Mouse (Mus musculus): ENCODE measurements around the gene Yipf6.
"Not testable (repeated sequence)": the region's sequence is repeated elsewhere in the genome, so short reads cannot be mapped to it uniquely, and the experiment has no call there.

Gene Yipf6

DNA sequence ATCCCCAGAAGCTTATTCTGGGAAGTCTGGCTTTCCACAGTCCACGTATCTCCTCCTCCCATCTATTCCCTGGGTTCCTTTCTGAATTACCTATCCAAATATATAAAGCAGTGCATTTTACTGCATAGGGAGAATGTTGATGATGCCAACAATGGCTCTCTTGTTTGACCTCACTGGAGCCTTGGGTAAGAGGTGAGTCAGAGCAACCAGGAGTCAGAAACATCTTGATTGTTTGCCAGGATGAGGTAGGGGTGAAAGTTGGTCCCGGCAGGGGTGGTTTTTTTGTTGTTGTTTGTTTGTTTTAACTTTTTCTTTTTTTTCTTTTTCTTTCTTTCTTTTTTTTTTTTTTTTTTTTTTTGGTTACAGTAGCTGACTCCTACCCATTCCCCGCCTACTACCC, at the start of gene Yipf6:
TSS of gene Yipf6 (plus strand) at position 216 of the 400 bp plus-strand sequence.
- DNase-seq (ENCODE audit: low spot score): no peak

DNA sequence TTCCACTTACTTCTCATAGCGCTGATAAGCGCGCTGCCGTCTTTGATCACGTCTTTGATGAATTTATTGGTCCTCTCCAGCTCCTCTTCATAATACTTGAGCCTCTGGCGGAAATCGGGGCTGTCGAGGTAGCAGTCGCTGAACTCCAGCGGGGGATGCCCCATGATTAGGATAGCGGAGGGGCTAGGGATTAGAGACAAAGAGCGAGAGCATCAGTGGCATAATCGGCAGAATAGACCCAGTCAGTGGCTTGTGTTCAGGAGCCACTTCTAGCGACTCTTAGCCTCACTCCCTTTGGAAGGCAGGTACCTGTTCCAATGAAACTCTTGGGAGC, 46.1 kb upstream of the Yipf6 start:
- peak; percentile 37 for DNase-seq (ENCODE audit: low spot score)

DNA sequence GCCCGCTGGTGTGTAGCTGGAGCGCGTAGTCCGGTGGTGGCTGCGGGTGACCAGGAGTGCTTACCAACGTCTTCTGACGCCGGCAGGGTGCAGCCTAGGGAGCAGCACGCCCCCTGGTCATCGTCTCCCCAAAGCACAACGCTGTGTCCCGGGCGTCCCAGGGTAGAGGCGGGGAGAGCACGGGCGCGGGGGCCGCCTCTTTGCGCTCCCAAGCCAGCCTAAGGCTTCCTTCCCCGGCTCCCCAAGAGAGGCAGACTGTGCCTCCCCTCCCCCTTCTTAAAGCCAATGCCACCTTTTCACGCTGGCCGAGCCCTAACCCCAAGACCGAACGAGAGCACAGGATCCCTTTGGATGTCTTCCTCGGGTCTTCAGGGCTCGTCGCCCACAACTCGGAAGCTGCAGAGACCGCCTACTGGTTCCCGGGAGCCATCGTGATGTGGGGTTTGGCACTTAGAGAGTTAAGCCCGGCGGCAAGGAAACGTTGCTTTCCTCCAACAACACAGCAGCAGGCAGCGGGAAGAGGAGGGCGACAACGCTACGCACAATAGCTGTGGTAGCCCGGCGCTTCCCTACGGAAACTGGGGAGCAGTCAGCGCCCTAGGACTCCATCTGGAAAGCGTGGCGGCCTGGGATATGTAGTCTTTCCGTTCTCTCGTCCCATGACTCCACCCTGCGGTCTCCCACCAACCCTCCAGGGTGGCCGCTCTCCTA, 45.6 kb upstream of the Yipf6 start, which contains the start of gene Ophn1:
TSS of gene Ophn1 (minus strand) at position 620 of the 711 bp plus-strand sequence.
- peak; percentile 68 for DNase-seq (ENCODE audit: low spot score)

DNA sequence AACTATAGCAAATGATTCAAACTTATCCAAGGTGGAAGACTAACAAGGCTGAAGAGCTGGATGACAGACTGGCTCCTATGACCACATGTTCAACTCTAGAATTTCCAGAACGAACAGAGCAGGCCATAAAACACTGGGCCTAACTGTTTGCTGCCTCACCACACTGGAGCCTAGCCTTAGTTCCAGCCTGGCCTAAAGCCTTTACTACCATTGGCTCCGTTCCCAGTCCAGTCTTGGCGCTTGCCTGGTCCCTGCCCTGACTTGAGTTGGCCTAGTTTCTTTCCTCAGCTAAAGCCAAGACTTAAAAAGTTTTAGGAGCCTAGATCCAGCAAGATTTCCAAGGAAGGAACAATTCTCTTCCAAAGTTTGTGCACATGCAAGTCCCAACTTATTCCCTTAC, 37.8 kb upstream of the Yipf6 start:
- no peak for DNase-seq (ENCODE audit: low spot score)

DNA sequence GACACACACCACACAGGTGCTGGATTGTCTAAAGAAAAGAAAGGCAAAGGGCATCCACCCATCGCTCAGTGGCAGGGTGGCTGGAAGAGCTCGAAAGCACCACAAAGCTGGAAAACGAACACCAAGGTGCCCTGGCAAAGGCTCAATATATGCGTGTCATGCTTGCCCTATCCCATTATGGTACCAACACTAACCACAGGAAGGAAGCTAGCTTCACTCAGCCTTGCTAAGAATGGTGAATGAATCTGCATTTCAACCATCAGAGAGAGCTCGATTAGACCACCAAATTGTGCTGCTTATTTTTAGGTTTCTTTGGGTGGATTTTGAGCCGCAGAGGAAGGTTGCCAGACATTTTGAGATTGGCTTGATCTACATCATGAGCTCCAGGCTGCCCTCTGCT, 31.9 kb upstream of the Yipf6 start:
- DNase-seq (ENCODE audit: low spot score): no peak

DNA sequence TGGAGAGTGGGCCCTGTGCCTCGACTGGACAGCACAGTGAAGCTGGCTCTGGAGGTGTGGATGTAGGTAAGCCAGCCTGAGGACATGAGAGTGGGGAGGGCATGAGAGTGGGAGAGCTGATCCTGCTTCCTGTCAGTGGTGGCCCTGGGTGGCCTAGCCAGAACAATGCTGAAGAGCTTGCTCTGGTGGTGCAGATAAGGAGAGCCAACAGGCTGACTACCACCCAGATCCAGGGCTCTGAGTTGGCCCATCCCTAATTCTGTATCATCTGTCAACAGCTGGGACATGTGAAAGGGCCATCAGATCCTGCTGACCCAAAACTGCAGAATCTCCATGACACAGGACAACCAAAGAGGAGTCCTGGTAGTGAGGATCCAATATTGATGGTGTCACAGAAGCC, 27.2 kb upstream of the Yipf6 start:
- DNase-seq (ENCODE audit: low spot score): no peak

DNA sequence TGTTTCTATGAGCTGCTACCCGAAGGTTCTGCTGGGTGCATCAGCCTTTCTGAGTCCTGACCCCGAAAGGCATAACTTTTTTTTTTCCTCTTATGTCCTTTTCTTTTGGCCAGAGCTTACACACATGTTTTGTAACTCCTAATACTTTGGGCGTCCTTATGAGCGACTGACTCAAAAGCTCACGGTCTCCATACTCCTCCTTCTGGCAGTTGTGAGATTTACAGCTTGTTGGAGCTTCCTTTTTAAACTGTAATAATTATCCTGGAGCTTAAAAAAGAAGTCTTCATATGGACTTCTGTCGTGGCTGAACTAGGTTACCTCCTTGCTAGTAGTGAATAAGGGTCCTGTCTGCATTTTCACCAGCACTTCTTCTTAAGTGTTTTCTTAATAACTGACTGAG, 16.7 kb upstream of the Yipf6 start:
- peak; percentile 70 for DNase-seq (ENCODE audit: low spot score)

DNA sequence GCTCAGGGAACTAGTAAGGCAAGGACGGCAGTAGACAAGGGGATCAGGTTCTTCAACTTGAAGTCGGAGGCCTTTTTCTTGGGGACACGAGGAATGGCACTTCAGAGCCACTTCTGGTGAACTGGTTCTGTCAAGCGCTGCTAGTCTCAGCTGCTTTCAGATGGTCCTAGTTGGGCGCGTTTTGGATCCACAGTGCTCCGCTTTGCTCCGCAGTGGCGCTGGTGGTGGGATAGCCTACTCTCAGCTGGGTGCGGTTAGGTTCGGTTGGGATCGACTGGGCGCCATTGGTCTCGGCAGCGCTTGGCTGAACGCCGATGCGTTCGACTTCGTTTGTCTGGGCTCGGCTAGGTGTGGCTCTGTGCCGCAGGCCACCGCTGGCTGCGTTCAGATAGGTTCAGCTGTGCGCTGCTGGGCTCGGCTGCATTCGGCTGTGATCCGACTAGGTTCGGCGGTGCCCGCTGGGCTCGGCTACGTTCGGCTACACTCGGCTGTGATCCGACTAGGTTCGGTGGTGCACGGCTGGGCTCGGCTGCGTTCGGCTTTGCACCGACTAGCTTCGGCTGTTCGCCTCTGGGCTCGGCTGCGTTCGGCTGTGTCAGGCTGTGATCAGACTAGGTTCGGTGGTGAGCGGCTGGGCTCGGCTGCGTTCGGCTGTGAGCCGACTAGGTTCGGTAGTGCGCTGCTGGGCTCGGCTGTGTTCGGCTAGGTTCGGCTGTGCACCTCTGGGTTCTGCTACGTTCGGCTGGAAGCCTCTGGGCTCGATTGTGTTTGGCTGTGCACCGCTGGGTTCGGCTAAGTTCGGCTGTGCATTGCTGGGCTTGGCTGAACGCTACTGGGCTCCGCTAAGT, 815 bp downstream of the Yipf6 start:
- peak; percentile 85 for DNase-seq (ENCODE audit: low spot score)

DNA sequence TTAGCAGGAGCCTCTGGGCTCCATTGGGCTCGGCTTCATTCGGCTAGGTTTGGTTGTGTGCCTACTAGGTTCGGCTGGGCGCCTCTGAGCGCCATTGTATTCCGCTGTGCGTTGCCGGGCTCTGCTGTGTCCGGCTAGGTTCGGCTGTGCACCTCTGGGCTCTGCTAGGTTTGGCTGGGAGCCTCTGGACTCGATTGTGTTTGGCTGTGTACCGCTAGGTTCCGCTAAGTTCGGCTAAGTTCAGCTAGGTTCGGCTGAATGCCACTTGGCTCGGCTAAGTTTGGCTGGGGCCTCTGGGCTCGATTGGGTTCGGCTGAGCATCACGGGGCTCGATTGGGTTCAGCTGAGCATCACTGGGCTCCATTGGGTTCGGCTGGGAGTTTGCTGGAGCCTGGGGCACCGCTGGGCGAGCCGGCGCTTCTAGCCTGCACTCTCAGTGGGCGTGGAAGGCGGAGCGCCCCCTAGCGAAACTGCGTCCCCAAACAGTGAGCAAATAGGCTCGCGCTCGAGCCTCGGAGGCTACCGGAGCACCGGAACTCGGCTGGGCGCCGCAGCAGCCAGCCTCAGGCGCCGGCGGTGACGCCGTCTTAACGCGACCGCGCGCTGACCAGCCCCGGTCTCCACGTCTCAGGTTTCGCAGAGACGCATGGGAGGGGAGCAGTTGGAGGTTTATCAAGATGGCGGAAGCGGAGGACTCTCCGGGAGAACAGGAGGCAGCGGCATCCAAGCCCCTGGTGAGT, 1.6 kb downstream of the Yipf6 start:
- DNase-seq (ENCODE audit: low spot score): peak; percentile 93

DNA sequence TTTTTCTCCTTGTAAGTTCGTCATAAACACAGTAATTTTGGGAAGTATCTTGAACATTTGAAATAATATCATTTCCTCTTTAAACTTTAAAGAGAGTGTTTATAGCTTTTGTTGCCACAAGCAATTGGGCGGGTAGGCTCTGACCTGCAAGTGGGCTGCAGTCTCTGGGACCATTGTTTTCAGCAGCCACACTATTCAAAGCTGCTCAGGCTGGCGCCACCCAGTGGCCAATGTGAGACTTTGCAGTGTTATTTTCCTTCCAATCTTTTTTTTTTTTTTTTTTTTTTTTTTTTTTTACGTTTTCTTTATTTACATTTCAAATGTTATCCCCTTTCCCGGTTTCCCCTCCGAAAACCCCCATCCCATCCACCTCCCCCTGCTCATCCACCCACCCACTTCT, 17.8 kb downstream of the Yipf6 start:
- peak; percentile 69 for DNase-seq (ENCODE audit: low spot score)

DNA sequence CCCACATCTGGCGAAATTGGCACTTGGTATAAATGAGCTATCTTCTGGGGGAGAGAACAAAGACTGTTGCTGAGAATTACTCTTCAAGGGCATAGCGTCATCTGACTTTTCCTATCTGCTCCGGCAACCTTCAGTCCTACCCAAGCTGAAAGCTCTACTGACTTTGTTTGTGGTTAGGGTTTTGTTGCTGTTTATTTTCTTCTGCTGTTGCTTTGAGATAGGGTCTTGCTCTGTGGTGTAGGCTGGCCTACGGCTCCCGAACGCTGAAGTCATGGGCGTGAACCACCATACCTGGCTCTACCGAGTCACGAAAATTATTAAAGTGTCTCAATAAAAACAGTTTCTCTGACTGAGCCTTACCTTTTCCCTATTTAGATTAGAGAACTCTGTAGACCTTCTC, 22.2 kb downstream of the Yipf6 start:
- no peak for DNase-seq (ENCODE audit: low spot score)

DNA sequence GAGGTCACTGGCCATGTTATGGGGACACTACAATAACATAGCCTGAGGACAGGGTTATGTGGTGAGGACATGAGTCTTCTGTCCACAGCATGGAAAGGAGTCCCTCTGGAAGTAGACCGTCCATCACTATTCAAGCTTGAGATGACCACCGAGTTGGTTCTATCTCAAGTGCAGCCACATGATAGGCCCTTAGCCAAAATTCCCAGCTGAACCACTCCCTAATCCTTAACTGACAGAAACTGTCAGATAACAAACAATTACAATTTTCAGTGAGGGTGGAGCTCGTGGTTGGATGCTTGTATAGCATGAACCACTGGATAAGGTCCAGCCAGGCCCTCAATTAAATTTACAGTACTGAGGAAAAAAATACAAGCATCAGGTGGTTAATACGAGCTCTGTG, 22.9 kb downstream of the Yipf6 start:
- DNase-seq (ENCODE audit: low spot score): no peak

DNA sequence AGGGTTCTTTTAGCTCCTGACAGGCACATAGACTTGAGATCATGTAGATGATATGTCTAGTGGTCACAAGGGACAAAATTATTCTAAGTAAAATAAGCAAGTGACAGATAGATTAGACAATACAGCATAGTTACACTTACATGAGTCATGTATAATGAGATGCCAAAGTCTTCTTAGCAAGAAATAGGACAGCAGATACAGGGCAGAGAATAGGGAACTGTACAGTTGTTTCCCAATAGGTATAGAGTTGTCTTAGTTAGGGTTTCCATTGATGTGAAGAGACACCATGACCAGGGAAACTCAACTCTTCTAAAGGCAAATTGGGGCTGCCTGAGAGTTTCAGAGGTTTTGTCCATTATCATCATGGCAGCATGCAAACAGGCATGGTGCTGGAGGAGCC, 27.6 kb downstream of the Yipf6 start:
- DNase-seq (ENCODE audit: low spot score): no peak

DNA sequence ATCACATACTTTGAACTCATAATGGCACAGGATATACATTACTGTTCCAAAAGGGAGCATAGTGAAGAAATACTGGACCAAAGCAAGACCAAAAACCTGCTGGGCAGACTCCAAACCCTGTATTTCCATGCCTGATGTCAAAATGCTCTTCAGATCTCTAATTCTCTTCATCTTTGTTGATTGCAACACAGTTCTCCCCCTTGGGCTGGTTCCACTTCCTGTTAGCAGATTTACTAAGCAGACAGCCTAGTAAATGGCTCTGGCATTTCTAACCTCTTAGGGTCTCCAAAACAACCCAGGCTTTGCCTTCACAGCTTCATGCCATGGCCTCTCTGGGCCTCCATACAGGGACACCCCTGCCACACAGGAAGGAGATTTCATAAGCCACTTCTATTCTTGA, 28.4 kb downstream of the Yipf6 start:
- no peak for DNase-seq (ENCODE audit: low spot score)

DNA sequence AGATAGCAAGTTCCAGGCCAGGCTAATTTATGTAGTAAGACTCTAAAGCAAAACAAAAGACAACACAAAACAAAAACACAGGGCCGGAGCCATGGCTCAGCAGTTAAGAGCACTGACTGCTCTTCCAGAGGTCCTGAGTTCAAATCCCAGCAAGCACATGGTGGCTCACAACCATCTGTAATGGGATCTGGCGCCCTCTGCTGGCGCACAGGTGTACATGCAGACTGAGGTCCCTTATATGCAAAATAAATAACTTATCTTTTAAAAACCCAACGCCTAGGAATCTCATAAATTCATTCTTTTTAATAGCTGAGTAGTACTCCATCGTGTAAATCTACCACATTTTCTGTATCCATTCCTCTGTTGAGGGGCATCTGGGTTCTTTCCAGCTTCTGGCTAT, 50.5 kb downstream of the Yipf6 start:
- DNase-seq (ENCODE audit: low spot score): not testable (repeated sequence)

DNA sequence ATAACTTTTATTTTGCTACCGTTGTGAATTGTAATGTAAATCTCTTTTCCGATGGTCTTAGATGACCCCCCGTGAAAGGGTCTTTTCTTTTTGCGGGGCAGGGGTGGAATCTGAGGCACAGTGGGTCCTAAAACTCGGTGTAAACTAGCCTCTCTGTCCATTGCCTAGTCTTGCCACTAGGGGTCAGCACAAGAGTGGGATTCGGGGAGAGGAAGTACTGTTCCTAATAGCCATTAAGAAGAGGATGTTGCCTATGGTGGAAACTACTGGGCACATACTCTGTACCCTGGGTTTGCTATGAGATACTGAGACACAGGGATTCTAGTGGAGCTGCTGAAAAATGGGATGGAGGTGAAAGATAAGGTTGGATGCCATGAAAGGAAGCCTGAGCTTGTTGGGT, 53.5 kb downstream of the Yipf6 start:
- peak; percentile 72 for DNase-seq (ENCODE audit: low spot score)

Measured in embryo, embryonic 10.5 days (tissue).